Mouse (Mus musculus): ENCODE measurements around the gene Olfr1396. TPM values are rescaled to one million over a fixed set of nuclear protein-coding genes. Genes with fewer than 3 reads are reported as not detected.
"Not testable (repeated sequence)": the region's sequence is repeated elsewhere in the genome, so short reads cannot be mapped to it uniquely, and the experiment has no call there.

Olfr1396 gene
- polyA plus RNA-seq, 1 experiment from 2014 or later = not detected

DNA sequence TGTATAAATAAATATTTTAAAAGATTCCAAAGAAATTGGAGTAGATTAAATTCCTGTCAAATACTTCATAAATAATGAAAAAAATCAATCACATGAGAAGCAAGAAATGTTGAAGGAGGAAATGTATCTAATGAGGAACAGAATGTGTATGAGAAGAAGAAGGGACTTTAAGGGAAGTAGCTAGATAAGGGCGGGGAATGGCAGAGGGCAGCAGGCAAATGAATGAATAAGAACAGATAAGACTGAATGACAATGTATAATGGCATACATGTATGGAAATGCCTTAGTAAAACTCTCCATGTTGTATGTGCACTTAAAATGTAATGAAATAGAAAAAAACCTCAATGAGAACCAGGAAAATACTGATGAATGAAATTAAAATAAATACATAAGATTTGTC lies 46.3 kb downstream of the Olfr1396 start:
- Histone ChIP-seq H3K4me3 (ENCODE audit: low read depth, low read length) (no peak overlapping the region), H3K4me2 (replicated peaks; ENCODE audit: low read depth, low read length) (no peak overlapping the region), H3K27ac (ENCODE audit: low read length) (no peak overlapping the region), H3K36me3 (ENCODE audit: insufficient read depth, low read length) (no peaks in the 10 kb centered on the region), H3K9ac (replicated peaks; ENCODE audit: low read depth) (no peak overlapping the region), H3K9me3 (ENCODE audit: low read length) (no peaks in the 10 kb centered on the region), H3K27me3 (replicated peaks; ENCODE audit: insufficient read depth, low read length) (no peaks in the 10 kb centered on the region), H3K4me1 (ENCODE audit: insufficient read depth, low read depth, low read length) (no peaks in the 10 kb centered on the region)
- DNase-seq (ENCODE audit: low spot score) (no peak), ATAC-seq (no peak)
- TF ChIP-seq CTCF (IDR thresholded peaks at IDR 0.05) = no peak
- no peak for TF ChIP-seq EP300 (IDR thresholded peaks at IDR 0.05)
- WGBS = 87% methylated on average over 1 of the region's 1 CpGs

DNA sequence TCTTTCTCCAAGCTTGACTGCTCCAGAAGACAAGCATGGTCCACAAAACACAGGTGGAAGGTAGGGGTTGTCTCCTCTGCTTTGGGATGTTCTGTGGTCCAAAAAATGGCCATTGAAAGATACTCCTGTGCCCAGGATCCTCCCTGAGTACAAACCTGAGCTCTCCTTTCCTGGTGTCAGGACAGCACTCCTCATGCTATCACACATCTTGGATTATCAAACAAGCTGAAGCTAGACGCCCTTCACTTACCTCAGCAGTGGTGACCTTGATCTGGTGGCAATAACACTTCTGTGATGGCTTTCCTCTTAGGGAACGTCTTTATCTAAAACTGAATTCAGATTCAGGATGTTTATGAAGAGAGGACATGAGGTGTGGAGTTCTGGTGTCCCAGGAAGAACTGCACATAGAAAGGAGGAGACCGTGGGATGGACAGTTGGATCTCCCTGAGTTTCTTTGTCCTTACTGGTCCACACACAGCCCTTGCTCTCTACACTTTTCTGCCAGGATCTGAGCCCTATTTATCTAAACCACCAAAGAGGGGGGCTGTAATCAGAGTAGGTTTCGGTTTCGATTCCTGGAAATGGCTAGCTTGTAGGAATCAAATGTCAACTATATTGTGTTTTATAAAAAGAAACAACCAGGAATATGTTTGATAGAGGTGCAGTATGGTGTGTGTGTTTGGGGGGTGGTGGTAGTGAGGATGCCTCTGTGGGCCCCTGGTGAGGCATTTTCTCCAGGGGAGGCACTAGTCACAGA lies 50.8 kb downstream of the Olfr1396 start, which contains the start of gene Tgtp2:
Gene Tgtp2, minus strand, starts transcription at position 494 of the 757 bp plus-strand sequence.
- not testable (repeated sequence) for H3K4me3 ChIP-seq (ENCODE audit: low read depth, low read length); H3K4me2 ChIP-seq (replicated peaks; ENCODE audit: low read depth, low read length); ATAC-seq; H3K4me1 ChIP-seq (ENCODE audit: insufficient read depth, low read depth, low read length); H3K27ac ChIP-seq (ENCODE audit: low read length); H3K9me3 ChIP-seq (ENCODE audit: low read length); H3K9ac ChIP-seq (replicated peaks; ENCODE audit: low read depth); DNase-seq (ENCODE audit: low spot score); H3K36me3 ChIP-seq (ENCODE audit: insufficient read depth, low read length); H3K27me3 ChIP-seq (replicated peaks; ENCODE audit: insufficient read depth, low read length)
- 62% methylated on average over 5 of the region's 5 CpGs for WGBS

DNA sequence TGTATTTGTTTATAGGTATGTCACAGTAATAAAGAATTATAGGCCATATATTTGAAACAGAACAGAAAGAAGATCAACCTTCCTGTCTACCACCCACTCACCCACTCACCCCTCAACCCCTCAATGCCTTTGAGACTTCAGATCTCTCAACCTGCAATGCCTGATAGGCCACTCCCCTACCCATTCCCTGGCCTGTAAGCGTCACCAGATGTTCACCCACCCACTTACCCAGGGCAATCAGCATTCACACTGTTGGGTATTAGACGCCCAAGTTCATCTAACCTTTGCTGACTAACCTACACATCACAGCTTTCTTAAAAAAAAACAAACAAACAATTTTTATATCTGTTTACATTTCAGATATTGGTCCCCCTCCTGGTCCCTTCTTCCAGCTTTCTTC lies 52.8 kb downstream of the Olfr1396 start:
- H3K9me3 ChIP-seq (ENCODE audit: low read length); H3K9ac ChIP-seq (replicated peaks; ENCODE audit: low read depth); H3K36me3 ChIP-seq (ENCODE audit: insufficient read depth, low read length); H3K27ac ChIP-seq (ENCODE audit: low read length); H3K4me1 ChIP-seq (ENCODE audit: insufficient read depth, low read depth, low read length); H3K4me3 ChIP-seq (ENCODE audit: low read depth, low read length); ATAC-seq; H3K4me2 ChIP-seq (replicated peaks; ENCODE audit: low read depth, low read length); H3K27me3 ChIP-seq (replicated peaks; ENCODE audit: insufficient read depth, low read length); DNase-seq (ENCODE audit: low spot score): not testable (repeated sequence)
- WGBS = 64% methylated on average over 1 of the region's 2 CpGs

DNA sequence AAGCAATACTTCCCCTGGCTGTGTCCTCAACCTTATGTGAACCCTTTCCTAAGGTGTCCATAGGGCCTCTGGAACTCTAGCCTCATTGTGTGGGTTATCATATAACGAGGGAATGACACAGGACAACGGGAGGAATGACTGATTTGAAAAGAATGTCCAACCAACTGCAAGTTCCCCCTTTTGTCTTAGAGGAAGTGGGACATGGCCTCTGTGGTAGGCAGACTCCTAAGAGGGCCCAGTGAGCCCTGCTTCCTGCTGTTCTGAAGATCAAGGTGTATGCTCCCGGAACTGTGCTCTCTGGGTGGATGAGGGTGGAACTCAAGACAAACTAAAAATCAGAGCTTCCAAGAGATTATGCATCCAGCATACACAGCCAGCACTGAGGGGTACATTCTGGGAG lies 54.6 kb downstream of the Olfr1396 start:
- H3K4me1 ChIP-seq (ENCODE audit: insufficient read depth, low read depth, low read length); H3K27me3 ChIP-seq (replicated peaks; ENCODE audit: insufficient read depth, low read length); ATAC-seq; H3K4me2 ChIP-seq (replicated peaks; ENCODE audit: low read depth, low read length); DNase-seq (ENCODE audit: low spot score); H3K9me3 ChIP-seq (ENCODE audit: low read length); H3K9ac ChIP-seq (replicated peaks; ENCODE audit: low read depth); H3K36me3 ChIP-seq (ENCODE audit: insufficient read depth, low read length); H3K27ac ChIP-seq (ENCODE audit: low read length); H3K4me3 ChIP-seq (ENCODE audit: low read depth, low read length): not testable (repeated sequence)
- 43% methylated on average over 2 of the region's 3 CpGs for WGBS

Other genes starting within 250 kb of the Olfr1396 start
- 20.2 and 26.4 TPM in 2 replicates for gene Irgm1, start 243.2 kb downstream of the Olfr1396 start, polyA plus RNA-seq (2015; fragmentation: Nextera tagmentation; extraction: Ambion mirVana)
- 0.37 and 0.57 TPM in 2 replicates for gene Gm5431, start 212.7 kb downstream of the Olfr1396 start, polyA plus RNA-seq (2015; fragmentation: Nextera tagmentation; extraction: Ambion mirVana)
- 5.0 and 7.2 TPM in 2 replicates for gene Psme2b, start 168.7 kb downstream of the Olfr1396 start, polyA plus RNA-seq (2015; fragmentation: Nextera tagmentation; extraction: Ambion mirVana)
- 0.08 and 0.15 TPM in 2 replicates for gene Olfr56, start 136.0 kb downstream of the Olfr1396 start, polyA plus RNA-seq (2015; fragmentation: Nextera tagmentation; extraction: Ambion mirVana)
- gene 9930111J21Rik1, start 135.5 kb downstream of the Olfr1396 start, polyA plus RNA-seq (2015; fragmentation: Nextera tagmentation; extraction: Ambion mirVana) = 1.6 and 3.1 TPM in 2 replicates
- 0.17 and 0.20 TPM in 2 replicates for gene Gm12185, start 122.6 kb downstream of the Olfr1396 start, polyA plus RNA-seq (2015; fragmentation: Nextera tagmentation; extraction: Ambion mirVana)
- gene Tgtp1, start 120.7 kb downstream of the Olfr1396 start, polyA plus RNA-seq (2015; fragmentation: Nextera tagmentation; extraction: Ambion mirVana) = 3.2 and 9.1 TPM in 2 replicates
- 1.8 and 3.0 TPM in 2 replicates for gene 9930111J21Rik2, start 63.6 kb downstream of the Olfr1396 start, polyA plus RNA-seq (2015; fragmentation: Nextera tagmentation; extraction: Ambion mirVana)
- gene Tgtp2, start 50.7 kb downstream of the Olfr1396 start, polyA plus RNA-seq (2015; fragmentation: Nextera tagmentation; extraction: Ambion mirVana) = 4.7 and 4.9 TPM in 2 replicates
- 11.7 and 13.1 TPM in 2 replicates for gene Ifi47, start 38.3 kb downstream of the Olfr1396 start, polyA plus RNA-seq (2015; fragmentation: Nextera tagmentation; extraction: Ambion mirVana)
- gene Olfr1395, start 27.4 kb upstream of the Olfr1396 start, polyA plus RNA-seq (2015; fragmentation: Nextera tagmentation; extraction: Ambion mirVana) = not detected in 2 replicates
- not detected in 2 replicates for gene Olfr1394, start 39.5 kb upstream of the Olfr1396 start, polyA plus RNA-seq (2015; fragmentation: Nextera tagmentation; extraction: Ambion mirVana)
- 0.56 and 0.82 TPM in 2 replicates for gene Btnl9, start 72.3 kb upstream of the Olfr1396 start, polyA plus RNA-seq (2015; fragmentation: Nextera tagmentation; extraction: Ambion mirVana)
- 19.6 and 21.5 TPM in 2 replicates for gene Zfp62, start 88.4 kb upstream of the Olfr1396 start, polyA plus RNA-seq (2015; fragmentation: Nextera tagmentation; extraction: Ambion mirVana)
- 90.2 and 94.5 TPM in 2 replicates for gene Mgat1, start 129.3 kb upstream of the Olfr1396 start, polyA plus RNA-seq (2015; fragmentation: Nextera tagmentation; extraction: Ambion mirVana)
- not detected in 2 replicates for gene Olfr1393, start 163.4 kb upstream of the Olfr1396 start, polyA plus RNA-seq (2015; fragmentation: Nextera tagmentation; extraction: Ambion mirVana)
- 0.05 TPM in 1 of 2 replicates, not detected in the other for gene Olfr1392, start 170.4 kb upstream of the Olfr1396 start, polyA plus RNA-seq (2015; fragmentation: Nextera tagmentation; extraction: Ambion mirVana)
- gene Olfr10, start 189.9 kb upstream of the Olfr1396 start, polyA plus RNA-seq (2015; fragmentation: Nextera tagmentation; extraction: Ambion mirVana) = not detected in 2 replicates
- not detected in 2 replicates for gene Olfr1391, start 207.9 kb upstream of the Olfr1396 start, polyA plus RNA-seq (2015; fragmentation: Nextera tagmentation; extraction: Ambion mirVana)
- gene Olfr1390, start 220.3 kb upstream of the Olfr1396 start, polyA plus RNA-seq (2015; fragmentation: Nextera tagmentation; extraction: Ambion mirVana) = not detected in 2 replicates

Data from lung, postnatal 0 days (tissue).